Mouse (Mus musculus): ENCODE measurements around the gene Mfsd2b. TPM values are rescaled to one million over a fixed set of nuclear protein-coding genes. Genes with fewer than 3 reads are reported as not detected.
A peak's percentile ranks its signal among the peaks of the same experiment; 100 is the strongest.
"Not testable (repeated sequence)": the region's sequence is repeated elsewhere in the genome, so short reads cannot be mapped to it uniquely, and the experiment has no call there.

Gene Mfsd2b
- polyA plus RNA-seq, 1 experiment from 2014 or later = 3.3 TPM

- 79% methylated on average over 7 of the region's 7 CpGs for WGBS
- no peaks in the 10 kb centered on the region for H3K27me3 ChIP-seq (replicated peaks)
- H3K4me1 ChIP-seq = peaks cover 6% of the 10 kb centered on the region
- no peak overlapping the region for H3K27ac ChIP-seq (replicated peaks)
- no peak for ATAC-seq (ENCODE audit: extremely low read depth, insufficient number of reproducible peaks, low FRiP score, low TSS enrichment)
- peaks cover 9% of the 10 kb centered on the region for H3K36me3 ChIP-seq
- no peak overlapping the region for H3K9ac ChIP-seq
- peak overlapping the region; percentile 84 for H3K4me2 ChIP-seq
- H3K4me3 ChIP-seq = peak overlapping the region; percentile 80; the same call in 1 of the 2 replicates
- no peaks in the 10 kb centered on the region for H3K9me3 ChIP-seq
Observed at GRCm38 (mm10) chr12:4905946-4906345, 31.8 kb upstream of the Mfsd2b start.

DNA sequence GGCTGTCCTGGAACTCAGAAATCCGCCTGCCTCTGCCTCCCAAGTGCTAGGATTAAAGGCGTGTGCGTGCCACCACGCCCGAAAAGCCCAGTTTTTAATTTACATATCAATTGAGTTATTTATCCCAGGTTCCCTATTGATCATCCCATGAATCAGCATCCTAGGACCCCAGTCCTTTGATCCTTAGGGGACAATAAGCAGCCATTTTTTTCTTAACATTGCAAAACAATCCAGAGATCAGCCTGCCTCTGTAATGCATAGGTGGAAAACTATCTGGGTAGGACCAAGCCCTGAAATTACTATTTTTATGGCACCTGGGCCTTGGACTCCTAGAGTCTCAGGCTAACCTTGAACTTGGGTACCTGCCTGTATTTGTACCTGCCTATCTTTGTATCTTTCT is 23.9 kb upstream of the Mfsd2b start:
- Histone ChIP-seq H3K4me3 (no peak overlapping the region), H3K4me2 (no peak overlapping the region), H3K27me3 (replicated peaks) (no peaks in the 10 kb centered on the region), H3K9ac (no peak overlapping the region), H3K9me3 (no peaks in the 10 kb centered on the region), H3K27ac (replicated peaks) (no peak overlapping the region), H3K4me1 (no peaks in the 10 kb centered on the region), H3K36me3 (peaks cover 25% of the 10 kb centered on the region)
- no peak for ATAC-seq (ENCODE audit: extremely low read depth, insufficient number of reproducible peaks, low FRiP score, low TSS enrichment)
- WGBS = 93% methylated on average over 5 of the region's 5 CpGs

DNA sequence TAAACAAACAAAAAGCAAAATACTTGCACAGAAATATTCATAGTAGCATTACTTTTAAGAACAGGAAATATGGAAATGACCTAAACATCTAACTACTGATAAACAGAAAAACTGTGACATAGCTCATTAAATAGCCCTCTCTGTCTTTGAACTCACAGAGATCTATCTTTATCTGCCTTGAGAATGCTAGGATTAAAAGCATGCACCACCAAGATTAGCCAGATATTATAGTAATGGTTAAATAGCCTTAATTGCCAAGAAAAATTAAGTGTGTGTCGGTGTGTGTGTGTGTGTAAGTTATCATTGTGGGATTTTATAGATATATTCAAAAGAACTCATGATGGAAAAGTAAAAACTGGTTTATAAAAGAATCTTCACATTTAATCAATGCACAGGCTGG is 15.7 kb upstream of the Mfsd2b start:
- 90% methylated on average over 1 of the region's 1 CpGs for WGBS
- Histone ChIP-seq H3K27ac (replicated peaks) (no peak overlapping the region), H3K4me1 (peaks cover 12% of the 10 kb centered on the region), H3K9me3 (no peaks in the 10 kb centered on the region), H3K4me2 (no peak overlapping the region), H3K9ac (no peak overlapping the region), H3K4me3 (no peak overlapping the region), H3K27me3 (replicated peaks) (no peaks in the 10 kb centered on the region), H3K36me3 (peaks cover 45% of the 10 kb centered on the region)
- ATAC-seq (ENCODE audit: extremely low read depth, insufficient number of reproducible peaks, low FRiP score, low TSS enrichment) = no peak

- no peak overlapping the region for H3K4me3 ChIP-seq
- H3K36me3 ChIP-seq = peaks cover 45% of the 10 kb centered on the region
- WGBS = 52% methylated on average over 2 of the region's 2 CpGs
- H3K9ac ChIP-seq = no peak overlapping the region
- ATAC-seq (ENCODE audit: extremely low read depth, insufficient number of reproducible peaks, low FRiP score, low TSS enrichment) = no peak
- H3K4me1 ChIP-seq = peaks cover 12% of the 10 kb centered on the region
- H3K4me2 ChIP-seq = no peak overlapping the region
- H3K27me3 ChIP-seq (replicated peaks) = no peaks in the 10 kb centered on the region
- H3K27ac ChIP-seq (replicated peaks) = no peak overlapping the region
- H3K9me3 ChIP-seq = no peaks in the 10 kb centered on the region
Observed at GRCm38 (mm10) chr12:4889251-4889650, 15.1 kb upstream of the Mfsd2b start.

DNA sequence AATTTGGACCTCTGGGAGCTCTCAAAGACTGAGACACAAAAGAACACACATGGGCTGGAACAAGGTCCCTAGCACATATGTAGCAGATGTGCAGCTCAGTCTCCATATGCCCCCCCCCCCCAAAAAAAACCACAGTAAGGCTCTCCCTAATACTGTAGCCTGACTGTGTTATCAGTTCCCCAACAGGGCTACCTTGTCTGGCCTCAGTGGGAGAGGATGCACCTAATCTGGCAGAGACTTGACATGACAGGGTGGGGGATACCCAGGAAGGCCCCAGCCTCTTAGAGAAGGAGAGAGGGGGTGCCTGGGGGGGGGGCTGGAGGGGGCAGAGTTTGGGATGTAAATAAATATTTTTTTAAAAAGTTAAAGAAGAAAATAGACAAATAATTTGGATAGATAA is 14.6 kb upstream of the Mfsd2b start:
- no peak overlapping the region for H3K4me2 ChIP-seq
- no peaks in the 10 kb centered on the region for H3K27me3 ChIP-seq (replicated peaks)
- H3K27ac ChIP-seq (replicated peaks) = no peak overlapping the region
- H3K9ac ChIP-seq = no peak overlapping the region
- peaks cover 12% of the 10 kb centered on the region for H3K4me1 ChIP-seq
- peaks cover 44% of the 10 kb centered on the region for H3K36me3 ChIP-seq
- ATAC-seq (ENCODE audit: extremely low read depth, insufficient number of reproducible peaks, low FRiP score, low TSS enrichment) = no peak
- no peaks in the 10 kb centered on the region for H3K9me3 ChIP-seq
- no peak overlapping the region for H3K4me3 ChIP-seq

- not testable (repeated sequence) for H3K27ac ChIP-seq (replicated peaks); H3K4me2 ChIP-seq; ATAC-seq (ENCODE audit: extremely low read depth, insufficient number of reproducible peaks, low FRiP score, low TSS enrichment); H3K9me3 ChIP-seq; H3K4me3 ChIP-seq; H3K9ac ChIP-seq; H3K27me3 ChIP-seq (replicated peaks)
- peaks cover 47% of the 10 kb centered on the region for H3K36me3 ChIP-seq
- peaks cover 12% of the 10 kb centered on the region for H3K4me1 ChIP-seq
- WGBS = 90% methylated on average over 4 of the region's 4 CpGs
Observed at GRCm38 (mm10) chr12:4886581-4886980, 12.4 kb upstream of the Mfsd2b start.

DNA sequence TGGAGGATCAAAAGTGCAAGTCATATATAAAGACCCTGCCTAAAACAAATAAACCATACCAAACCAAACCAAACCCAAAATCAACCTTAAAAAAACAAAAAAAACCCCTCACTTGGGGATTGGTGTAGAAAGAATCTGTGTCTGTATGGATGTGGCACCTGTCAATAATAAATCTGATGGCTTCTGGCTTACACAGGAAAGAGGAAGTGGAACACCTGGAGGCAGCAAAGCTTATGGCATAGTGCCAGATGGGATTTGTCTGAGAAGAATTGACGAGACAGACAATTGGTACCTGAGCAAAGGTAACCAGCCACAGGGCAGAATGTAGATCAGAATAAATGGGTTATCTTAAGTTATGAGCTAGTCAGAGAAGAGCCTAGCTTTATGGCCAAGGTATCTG is 10.9 kb upstream of the Mfsd2b start:
- no peak overlapping the region for H3K27ac ChIP-seq (replicated peaks)
- peaks cover 12% of the 10 kb centered on the region for H3K4me1 ChIP-seq
- ATAC-seq (ENCODE audit: extremely low read depth, insufficient number of reproducible peaks, low FRiP score, low TSS enrichment) = no peak
- H3K27me3 ChIP-seq (replicated peaks) = no peaks in the 10 kb centered on the region
- no peak overlapping the region for H3K4me3 ChIP-seq
- H3K9ac ChIP-seq = no peak overlapping the region
- 87% methylated on average over 1 of the region's 1 CpGs for WGBS
- H3K4me2 ChIP-seq = no peak overlapping the region
- no peaks in the 10 kb centered on the region for H3K9me3 ChIP-seq
- H3K36me3 ChIP-seq = peaks cover 48% of the 10 kb centered on the region

- Histone ChIP-seq H3K4me3 (no peak overlapping the region), H3K36me3 (peaks cover 66% of the 10 kb centered on the region), H3K27ac (replicated peaks) (no peak overlapping the region), H3K27me3 (replicated peaks) (no peaks in the 10 kb centered on the region), H3K9me3 (0 out of 2 replicates have a peak, but pooled peaks cover 6% of the 10 kb centered on the region), H3K9ac (no peak overlapping the region), H3K4me1 (no peaks in the 10 kb centered on the region), H3K4me2 (no peak overlapping the region)
- WGBS = 85% methylated on average over 2 of the region's 2 CpGs
- ATAC-seq (ENCODE audit: extremely low read depth, insufficient number of reproducible peaks, low FRiP score, low TSS enrichment) = no peak
Observed at GRCm38 (mm10) chr12:4882086-4882485, 7.9 kb upstream of the Mfsd2b start.

DNA sequence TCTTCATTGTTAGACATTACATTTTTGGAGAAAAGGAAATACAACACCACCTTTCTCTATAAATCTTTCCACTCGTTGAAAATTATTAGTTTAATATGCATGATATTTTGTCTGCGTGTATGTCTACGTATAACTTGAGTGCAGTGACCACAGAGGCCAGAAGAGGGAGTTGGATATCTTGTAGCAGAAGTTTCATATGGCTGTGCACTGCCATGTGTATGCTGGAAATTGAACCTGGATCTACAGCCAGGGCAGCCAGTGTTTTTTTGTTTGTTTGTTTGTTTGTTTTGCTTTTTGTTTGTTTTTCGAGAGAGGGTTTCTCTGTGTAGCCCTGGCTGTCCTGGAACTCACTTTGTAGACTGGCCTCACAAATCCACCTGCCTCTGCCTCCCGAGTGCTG is 4.9 kb upstream of the Mfsd2b start:
- no peak overlapping the region for H3K4me2 ChIP-seq
- H3K9me3 ChIP-seq = 0 out of 2 replicates have a peak, but pooled peaks cover 6% of the 10 kb centered on the region
- WGBS = 89% methylated on average over 5 of the region's 5 CpGs
- H3K27me3 ChIP-seq (replicated peaks) = no peaks in the 10 kb centered on the region
- H3K4me1 ChIP-seq = peaks cover 14% of the 10 kb centered on the region
- H3K9ac ChIP-seq = no peak overlapping the region
- no peak overlapping the region for H3K27ac ChIP-seq (replicated peaks)
- no peak overlapping the region for H3K4me3 ChIP-seq
- no peak for ATAC-seq (ENCODE audit: extremely low read depth, insufficient number of reproducible peaks, low FRiP score, low TSS enrichment)
- H3K36me3 ChIP-seq = peaks cover 51% of the 10 kb centered on the region

DNA sequence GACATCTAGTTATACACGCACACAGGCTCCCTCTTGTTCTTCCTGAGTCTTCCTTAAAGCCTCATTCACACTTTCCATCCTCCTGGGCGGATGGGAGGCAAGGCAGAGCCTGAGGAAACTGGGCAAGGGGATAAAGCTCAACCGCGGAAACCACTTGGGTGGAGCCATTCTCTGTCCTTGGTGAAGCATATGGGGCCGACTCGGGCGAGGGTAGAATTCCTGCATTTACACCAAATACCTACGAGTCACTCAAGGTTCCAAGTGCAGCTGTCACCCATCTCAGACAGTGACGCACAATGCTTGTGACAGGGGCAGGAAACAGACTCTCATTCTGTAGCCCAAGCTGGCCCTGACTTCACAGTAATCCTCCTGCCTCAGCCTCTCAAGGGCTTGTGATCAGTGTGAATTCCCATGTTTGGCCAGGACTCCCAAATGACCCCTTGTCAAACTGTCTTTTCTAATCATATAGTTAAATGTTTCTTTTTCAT is 4.2 kb upstream of the Mfsd2b start:
- H3K36me3 ChIP-seq = peaks cover 45% of the 10 kb centered on the region
- H3K4me1 ChIP-seq = peaks cover 21% of the 10 kb centered on the region
- no peak for ATAC-seq (ENCODE audit: extremely low read depth, insufficient number of reproducible peaks, low FRiP score, low TSS enrichment)
- H3K4me3 ChIP-seq = no peak overlapping the region
- no peak overlapping the region for H3K4me2 ChIP-seq
- H3K9me3 ChIP-seq = 0 out of 2 replicates have a peak, but pooled peaks cover 6% of the 10 kb centered on the region
- no peaks in the 10 kb centered on the region for H3K27me3 ChIP-seq (replicated peaks)
- H3K27ac ChIP-seq (replicated peaks) = no peak overlapping the region
- H3K9ac ChIP-seq = no peak overlapping the region
- WGBS = 66% methylated on average over 9 of the region's 9 CpGs

DNA sequence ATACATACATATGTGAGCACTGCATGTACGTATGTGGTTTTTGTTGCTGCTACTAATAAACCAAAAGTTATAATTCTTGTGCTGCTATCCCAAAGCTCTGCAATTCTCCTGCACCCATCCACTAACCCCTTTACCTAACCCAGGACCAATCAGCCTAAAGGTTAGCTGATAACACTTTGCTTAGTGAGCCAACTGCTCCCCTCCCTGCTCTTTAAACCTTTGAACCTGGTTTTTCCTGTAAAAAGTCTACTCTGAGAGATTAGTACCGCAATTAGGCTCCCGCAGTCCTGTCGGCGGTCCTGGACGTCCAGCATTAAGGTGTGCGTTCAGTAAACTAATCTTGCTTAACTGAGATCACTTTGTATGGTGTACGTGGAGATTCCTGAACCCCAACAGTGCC is 1.5 kb upstream of the Mfsd2b start:
- H3K4me1 ChIP-seq = peaks cover 39% of the 10 kb centered on the region
- H3K9ac ChIP-seq = no peak overlapping the region
- 0 out of 2 replicates have a peak, but pooled peaks cover 6% of the 10 kb centered on the region for H3K9me3 ChIP-seq
- H3K27ac ChIP-seq (replicated peaks) = no peak overlapping the region
- WGBS = 83% methylated on average over 8 of the region's 8 CpGs
- ATAC-seq (ENCODE audit: extremely low read depth, insufficient number of reproducible peaks, low FRiP score, low TSS enrichment) = no peak
- H3K36me3 ChIP-seq = peaks cover 23% of the 10 kb centered on the region
- H3K27me3 ChIP-seq (replicated peaks) = no peaks in the 10 kb centered on the region
- H3K4me2 ChIP-seq = no peak overlapping the region
- H3K4me3 ChIP-seq = no peak overlapping the region

GRCm38 (mm10) chr12:4873531-4873930 is 628 bp downstream of the Mfsd2b start:
- H3K4me1 ChIP-seq = peaks cover 51% of the 10 kb centered on the region
- WGBS = 59% methylated on average over 6 of the region's 6 CpGs
- no peak overlapping the region; the same call in 1 of the 2 replicates for H3K27ac ChIP-seq (replicated peaks)
- ATAC-seq (ENCODE audit: extremely low read depth, insufficient number of reproducible peaks, low FRiP score, low TSS enrichment) = no peak
- H3K36me3 ChIP-seq = peaks cover 3% of the 10 kb centered on the region
- peak overlapping the region; percentile 79 for H3K9ac ChIP-seq
- H3K27me3 ChIP-seq (replicated peaks) = no peaks in the 10 kb centered on the region
- H3K9me3 ChIP-seq = no peaks in the 10 kb centered on the region
- H3K4me3 ChIP-seq = peak overlapping the region; percentile 49
- peak overlapping the region; percentile 79 for H3K4me2 ChIP-seq

All from heart, embryonic 13.5 days (tissue).